Mouse (Mus musculus) myocyte (in vitro differentiated cells): Measurements from ENCODE around the gene Gm9833.

Source experiments
- CEBPB ChIP-seq: IDR thresholded peaks from 2 replicates; pipeline ENCODE4 v1.6.1; 2011; ENCODE audit warnings: mild to moderate bottlenecking, moderate library complexity; ENCODE audit not compliant: poor library complexity, insufficient read depth, severe bottlenecking
- E2F4 ChIP-seq: IDR thresholded peaks from one replicate; pipeline ENCODE4 v1.6.1; 2011; ENCODE audit warnings: mild to moderate bottlenecking, control low read depth, moderate library complexity; ENCODE audit not compliant: insufficient read depth
- MAX ChIP-seq: IDR thresholded peaks from one replicate; pipeline ENCODE4 v1.6.1; 2011; ENCODE audit warnings: low read depth, mild to moderate bottlenecking, control low read depth
- MYOD1 ChIP-seq, 3 experiments: IDR thresholded peaks; one replicate each; pipeline ENCODE4 v1.6.1; 2011; ENCODE audit warnings: control low read depth in 2 of 3, low read depth in 2 of 3, mild to moderate bottlenecking in 2 of 3, moderate library complexity in 1 of 3; ENCODE audit not compliant: insufficient read length in 2 of 3, control insufficient read depth in 1 of 3
- MYOG ChIP-seq, 3 experiments: IDR thresholded peaks; one replicate each; pipeline ENCODE4 v1.6.1; 2011; ENCODE audit warnings: control low read depth in 2 of 3, low read depth in 2 of 3, mild to moderate bottlenecking in 2 of 3; ENCODE audit not compliant: insufficient read length in 2 of 3, control insufficient read depth in 1 of 3, insufficient read depth in 1 of 3
- POLR2A ChIP-seq: IDR thresholded peaks from one replicate; pipeline ENCODE4 v1.6.1; 2011; ENCODE audit warnings: low read depth, mild to moderate bottlenecking, control low read depth, moderate library complexity; ENCODE audit not compliant: insufficient read length
- POLR2AphosphoS2 ChIP-seq: IDR thresholded peaks from one replicate; pipeline ENCODE4 v1.6.1; 2011; ENCODE audit warnings: low read depth, control low read depth; ENCODE audit not compliant: insufficient read length
- SRF ChIP-seq: IDR thresholded peaks from one replicate; pipeline ENCODE4 v1.6.1; 2011; ENCODE audit warnings: low read depth; ENCODE audit not compliant: control insufficient read depth, insufficient read length
- TCF12 ChIP-seq: IDR thresholded peaks from one replicate; pipeline ENCODE4 v1.6.1; 2011; ENCODE audit warnings: mild to moderate bottlenecking, control low read depth; ENCODE audit not compliant: poor library complexity, insufficient read depth, severe bottlenecking
- TCF3 ChIP-seq: IDR thresholded peaks from one replicate; pipeline ENCODE4 v1.6.1; 2011; ENCODE audit warnings: low read depth, control low read depth; ENCODE audit not compliant: insufficient read length
- USF1 ChIP-seq: IDR thresholded peaks from one replicate; pipeline ENCODE4 v1.6.1; 2011; ENCODE audit warnings: low read depth, mild to moderate bottlenecking, control low read depth, moderate library complexity

DNA sequence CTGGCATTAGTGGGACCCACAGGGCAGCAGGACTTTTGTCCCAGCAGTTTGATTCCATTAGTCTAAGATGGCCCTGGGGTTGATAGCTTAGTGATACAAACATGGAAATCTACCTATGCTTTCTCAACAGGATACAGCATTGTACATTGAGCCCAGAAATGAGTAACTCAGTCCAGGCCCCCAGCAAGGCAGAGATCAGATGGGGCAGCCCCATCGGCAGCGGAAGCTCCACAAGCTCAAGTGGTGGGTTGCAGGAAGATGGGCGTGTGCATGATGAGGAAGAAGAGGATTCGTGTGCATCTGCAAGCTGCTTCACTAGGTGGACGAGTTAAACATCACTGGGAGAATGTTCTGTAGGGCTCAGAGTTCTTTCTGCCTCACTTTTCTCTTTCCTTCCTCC lies 11.8 kb downstream of the Gm9833 start:
- no peak for TF ChIP-seq TCF12
- no peak for TF ChIP-seq USF1
- TF ChIP-seq MAX = no peak
- TF ChIP-seq POLR2A = no peak
- TF ChIP-seq SRF = no peak
- TF ChIP-seq E2F4 = no peak
- no peak for TF ChIP-seq MYOD1 (IDR thresholded peaks at IDR 0.05; ENCODE audit: control insufficient read depth in 1 of 3, insufficient read length in 2 of 3, low read depth in 2 of 3)
- no peak for TF ChIP-seq CEBPB
- TF ChIP-seq POLR2AphosphoS2 = no peak
- no peak for TF ChIP-seq MYOG (IDR thresholded peaks at IDR 0.05; ENCODE audit: control insufficient read depth in 1 of 3, insufficient read depth in 1 of 3, insufficient read length in 2 of 3, low read depth in 2 of 3)
- no peak for TF ChIP-seq TCF3
